Mouse (Mus musculus) kidney, adult 11 months (tissue): ENCODE measurements around the gene Cstf1.

ENCODE experiments used
- DNase-seq: peaks from one replicate; pipeline ENCODE4 v3.0.0; 2022

Gene Cstf1

GRCm38 (mm10) chr2:172376999-172377515 is 6.6 kb downstream of the Cstf1 start:
- DNase-seq, result no peak

GRCm38 (mm10) chr2:172378332-172378731 is 7.9 kb downstream of the Cstf1 start:
- peak; percentile 21 for DNase-seq

- no peak for DNase-seq
These were observed 10.0 kb downstream of the Cstf1 start for GRCm38 (mm10) chr2:172380513-172380912.

GRCm38 (mm10) chr2:172381341-172381740 is 10.9 kb downstream of the Cstf1 start:
- DNase-seq, result no peak

- no peak for DNase-seq
These were observed 11.4 kb downstream of the Cstf1 start for GRCm38 (mm10) chr2:172381898-172382297.

- DNase-seq, result no peak
These were observed 14.2 kb downstream of the Cstf1 start for GRCm38 (mm10) chr2:172384715-172385114.

GRCm38 (mm10) chr2:172390341-172390740 is 19.9 kb downstream of the Cstf1 start:
- DNase-seq, result no peak

- no peak for DNase-seq
These were observed 21.6 kb downstream of the Cstf1 start for GRCm38 (mm10) chr2:172392041-172392521.

- DNase-seq, result no peak
These were observed 23.0 kb downstream of the Cstf1 start, which contains the start of gene Cass4 for GRCm38 (mm10) chr2:172393391-172394051. TSS of gene Cass4 (plus strand) at chr2:172393794.

GRCm38 (mm10) chr2:172394052-172394392 is 23.5 kb downstream of the Cstf1 start:
- no peak for DNase-seq

- no peak for DNase-seq
These were observed 24.2 kb downstream of the Cstf1 start for GRCm38 (mm10) chr2:172394671-172395070.

GRCm38 (mm10) chr2:172395961-172396360 is 25.5 kb downstream of the Cstf1 start:
- no peak for DNase-seq

GRCm38 (mm10) chr2:172399901-172400300 is 29.4 kb downstream of the Cstf1 start:
- no peak for DNase-seq

- peak; percentile 4 for DNase-seq
These were observed 30.8 kb downstream of the Cstf1 start for GRCm38 (mm10) chr2:172401116-172401825.

- DNase-seq, result no peak
These were observed 33.8 kb downstream of the Cstf1 start for GRCm38 (mm10) chr2:172404239-172404638.

- DNase-seq, result no peak
These were observed 34.5 kb downstream of the Cstf1 start for GRCm38 (mm10) chr2:172405011-172405410.

GRCm38 (mm10) chr2:172406173-172406572 is 35.7 kb downstream of the Cstf1 start:
- DNase-seq, result no peak

- DNase-seq, result no peak
These were observed 37.0 kb downstream of the Cstf1 start for GRCm38 (mm10) chr2:172407499-172407898.

GRCm38 (mm10) chr2:172410686-172411085 is 40.2 kb downstream of the Cstf1 start:
- no peak for DNase-seq

- DNase-seq, result no peak
These were observed 40.6 kb downstream of the Cstf1 start for GRCm38 (mm10) chr2:172411091-172411490.

GRCm38 (mm10) chr2:172412454-172412853 is 42.0 kb downstream of the Cstf1 start:
- DNase-seq, result no peak

- no peak for DNase-seq
These were observed 42.8 kb downstream of the Cstf1 start for GRCm38 (mm10) chr2:172413273-172413672.

- no peak for DNase-seq
These were observed 43.4 kb downstream of the Cstf1 start for GRCm38 (mm10) chr2:172413894-172414293.

- DNase-seq, result no peak
These were observed 45.7 kb downstream of the Cstf1 start for GRCm38 (mm10) chr2:172416218-172416617.
